Mouse (Mus musculus) thymus, adult 18-20 months (tissue): ENCODE measurements around the gene Lemd1.

Experiments
- DNase-seq, 2 experiments: peaks; one replicate each; pipeline ENCODE4 v3.0.0; 2022; ENCODE audit warnings: mixed read lengths in 2 of 2

Lemd1 gene

DNA sequence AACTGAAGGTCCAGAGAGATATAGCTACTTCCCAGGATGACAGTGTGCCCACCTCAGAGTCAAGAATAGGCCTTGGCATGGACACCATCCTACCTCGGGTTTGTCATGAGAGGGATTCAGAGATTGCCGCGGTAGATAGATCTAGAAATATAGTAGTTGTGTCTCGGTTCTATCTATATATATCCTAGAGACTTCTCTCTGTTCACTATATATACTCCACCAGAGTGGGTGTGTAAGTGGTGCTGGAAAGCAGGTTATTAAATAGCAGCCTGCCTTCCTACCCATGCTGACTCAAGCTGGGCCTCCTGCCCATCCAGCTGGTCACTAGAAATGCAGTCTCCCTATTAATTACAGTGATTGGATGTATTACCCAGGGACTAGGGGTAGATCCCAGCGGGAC is 11.5 kb downstream of the Lemd1 start:
- DNase-seq: no peak

- DNase-seq: no peak
Measured at GRCm38 (mm10) chr1:132205958-132206357, 14.7 kb downstream of the Lemd1 start.

DNA sequence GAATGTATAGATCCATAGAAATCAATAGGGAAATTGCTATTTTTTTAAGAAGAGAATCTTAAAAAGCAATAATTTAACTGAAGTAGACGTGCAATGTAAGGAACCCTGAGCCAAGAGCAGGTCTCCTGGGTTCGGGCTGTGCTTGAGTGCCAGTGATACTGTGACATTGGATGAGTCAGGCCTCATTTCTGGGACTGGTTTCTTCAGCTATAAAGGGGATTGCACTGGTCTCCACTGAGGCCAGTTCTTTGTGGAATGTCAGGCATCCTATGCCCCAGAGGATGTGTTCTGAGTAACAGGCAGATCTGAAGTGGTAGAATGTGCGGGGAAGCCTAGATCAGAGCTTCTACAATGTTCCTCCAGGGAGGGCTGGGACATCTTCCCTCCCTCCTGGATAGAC is 15.6 kb downstream of the Lemd1 start:
- no peak for DNase-seq

DNA sequence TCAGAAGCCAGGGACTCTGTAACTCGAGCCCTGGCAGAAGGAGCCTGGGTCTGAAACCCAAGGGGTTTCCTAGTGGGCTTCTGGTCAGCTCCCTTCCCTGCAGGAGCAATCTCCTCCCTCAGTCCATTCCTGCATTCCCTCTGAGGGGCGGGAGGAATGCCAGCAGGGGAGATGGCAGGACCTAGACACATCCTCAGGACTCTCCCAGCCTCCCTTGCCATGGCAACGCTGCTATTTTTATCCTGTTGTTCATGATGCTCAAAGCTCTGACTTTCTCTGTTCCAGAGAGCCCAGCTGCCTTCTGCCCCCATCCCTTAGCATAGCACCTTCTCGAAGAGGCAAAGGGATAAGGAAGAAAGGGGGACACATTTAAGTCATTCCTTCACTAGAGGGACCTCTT is 16.9 kb downstream of the Lemd1 start:
- no peak for DNase-seq

DNA sequence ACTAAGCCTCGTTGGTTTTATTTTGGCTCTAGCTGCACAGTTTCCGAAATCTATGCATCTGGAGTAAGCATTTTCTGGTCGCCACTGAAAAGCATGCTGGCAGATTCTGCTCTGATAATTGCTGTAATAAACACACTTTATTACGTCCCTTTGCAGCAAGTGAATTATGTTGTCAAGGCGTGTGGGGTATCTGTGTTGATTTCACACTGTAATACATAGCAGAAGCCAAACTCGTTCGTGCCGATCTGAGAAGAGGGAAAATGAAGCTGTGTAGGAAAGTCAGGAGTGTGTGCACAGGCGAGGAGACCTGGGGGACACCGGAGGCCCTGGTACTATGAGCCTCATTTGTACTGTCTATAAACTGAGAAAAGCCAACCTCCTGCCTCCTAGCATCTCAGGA is 18.2 kb downstream of the Lemd1 start:
- DNase-seq: no peak

GRCm38 (mm10) chr1:132210922-132211321 is 19.7 kb downstream of the Lemd1 start:
- no peak for DNase-seq

- no peak for DNase-seq
Measured at GRCm38 (mm10) chr1:132211672-132212071, 20.4 kb downstream of the Lemd1 start.

DNA sequence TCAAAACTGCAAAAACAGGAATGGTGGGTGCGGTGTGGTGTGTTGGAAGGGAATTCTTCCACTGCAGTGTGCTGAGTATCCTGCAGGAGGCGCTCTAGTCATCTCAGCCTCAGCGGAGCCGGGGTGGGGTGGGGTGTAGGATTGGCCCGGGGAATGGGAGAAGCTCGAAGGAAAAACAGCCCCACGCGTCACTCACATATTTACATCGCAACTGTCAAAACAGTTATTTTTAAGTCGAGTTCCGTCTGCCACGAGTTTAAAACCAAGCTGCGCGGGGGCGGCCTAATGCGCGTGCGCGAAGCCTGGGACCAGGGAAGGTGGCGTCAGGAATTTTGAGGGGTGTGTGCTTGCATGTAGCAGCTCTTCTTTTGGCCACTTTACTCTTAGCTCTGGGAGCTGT is 21.0 kb downstream of the Lemd1 start:
- no peak for DNase-seq

DNA sequence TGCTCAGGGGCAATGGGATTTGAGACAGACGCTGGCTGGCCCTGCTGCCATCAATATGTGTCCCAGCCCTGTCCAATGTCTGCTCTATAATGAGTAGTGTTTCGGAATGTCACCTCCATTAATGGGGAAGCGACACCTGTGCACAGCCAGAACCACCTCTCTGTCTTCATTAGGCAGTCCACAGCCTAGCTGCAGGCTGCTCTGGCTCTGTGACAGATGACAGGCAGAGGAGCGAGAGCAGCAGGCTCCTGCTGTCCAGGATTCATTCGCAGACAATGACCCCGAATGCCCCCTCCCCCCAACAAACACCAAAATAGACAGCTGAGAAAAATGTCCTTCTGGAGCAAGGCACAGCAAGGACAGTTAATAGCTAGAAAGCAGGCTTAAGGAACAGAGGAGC is 21.8 kb downstream of the Lemd1 start:
- DNase-seq: no peak

DNA sequence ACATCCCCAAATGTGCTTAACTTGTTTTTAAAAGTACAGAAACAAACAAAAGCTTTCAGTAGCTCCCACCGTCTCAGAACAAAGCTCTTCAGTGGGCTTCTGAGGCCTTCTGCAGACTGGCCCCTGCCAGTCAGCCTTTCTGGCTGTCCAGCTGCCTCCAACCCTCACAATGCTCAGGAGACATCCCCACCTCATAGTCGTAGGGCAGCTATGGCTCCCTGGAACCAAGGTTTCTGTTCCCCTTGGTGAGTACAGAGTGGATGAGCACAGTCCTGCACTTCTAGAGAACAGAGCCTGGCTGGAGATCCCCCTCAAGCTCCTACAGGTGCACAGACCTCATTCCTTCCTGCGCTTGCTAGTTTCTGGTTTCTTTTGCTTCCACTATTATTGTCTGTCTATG is 25.0 kb downstream of the Lemd1 start:
- DNase-seq: no peak

- no peak for DNase-seq
Measured at GRCm38 (mm10) chr1:132221627-132222026, 30.4 kb downstream of the Lemd1 start.

DNA sequence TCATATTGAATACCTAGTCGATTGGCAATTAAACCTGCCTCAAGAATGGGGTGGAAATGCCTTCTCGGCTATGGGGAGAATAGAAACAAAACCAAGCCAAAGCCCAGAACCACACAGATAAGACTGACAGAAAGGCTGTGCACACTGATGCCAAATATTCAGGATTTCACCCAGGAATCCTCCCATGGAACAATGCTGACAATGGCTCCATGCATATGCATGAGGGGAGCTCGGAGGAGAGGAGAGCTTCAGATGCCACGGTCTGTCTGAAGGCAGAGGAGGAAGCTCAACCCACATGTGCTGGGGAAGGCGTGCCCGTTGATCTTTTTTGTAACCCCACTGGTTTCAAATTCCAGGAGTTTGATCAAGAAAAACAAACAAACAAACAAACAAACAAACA is 30.9 kb downstream of the Lemd1 start:
- DNase-seq: no peak

DNA sequence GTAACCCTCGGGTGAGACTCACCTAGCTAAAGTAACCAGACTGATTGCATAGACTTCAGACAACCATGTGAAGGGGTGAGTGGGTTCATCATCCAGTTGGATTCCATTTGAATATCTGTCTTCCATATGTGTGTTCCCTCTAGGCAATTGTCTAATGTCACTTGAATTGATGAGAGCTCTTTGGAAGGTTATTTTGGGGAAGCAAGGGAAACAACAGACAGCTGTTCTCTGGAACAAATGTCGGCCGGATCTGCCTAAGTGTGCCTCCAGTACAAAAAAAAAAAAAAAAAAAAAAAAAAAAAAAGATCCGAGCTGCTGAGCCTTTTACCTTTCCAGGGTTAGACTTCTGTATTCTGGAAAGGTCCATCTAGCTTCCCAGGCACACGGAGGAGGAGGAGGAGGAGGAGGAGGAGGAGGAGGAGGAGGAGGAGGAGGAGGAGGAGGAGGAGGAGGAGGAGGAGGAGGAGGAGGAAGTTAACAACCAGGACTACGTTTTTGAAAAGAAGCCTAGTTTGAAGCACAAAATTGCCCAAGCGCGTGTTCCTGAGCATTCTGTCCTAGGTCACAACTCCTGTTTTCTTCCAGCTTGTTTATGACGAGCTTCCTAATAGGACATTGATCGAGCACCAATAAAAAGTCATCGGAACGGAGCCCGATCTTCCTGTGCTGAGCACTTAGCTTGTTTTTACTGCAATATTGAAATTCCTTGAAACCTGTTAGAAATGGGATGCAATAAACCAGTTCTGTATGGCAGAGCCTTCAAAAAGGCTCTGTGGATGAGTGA is 35.3 kb downstream of the Lemd1 start:
- no peak for DNase-seq

GRCm38 (mm10) chr1:132229667-132230066 is 38.4 kb downstream of the Lemd1 start, which contains the start of gene Gm10188:
Gm10188 (minus strand) TSS chr1:132229767.
- DNase-seq: no peak

- DNase-seq: no peak
Measured at GRCm38 (mm10) chr1:132231470-132232274, 40.4 kb downstream of the Lemd1 start.

GRCm38 (mm10) chr1:132233566-132233965 is 42.3 kb downstream of the Lemd1 start:
- DNase-seq: no peak

- no peak for DNase-seq
Measured at GRCm38 (mm10) chr1:132234757-132235273, 43.6 kb downstream of the Lemd1 start.

- DNase-seq: peak in 1 of 2 experiments; percentile 21
Measured at GRCm38 (mm10) chr1:132237585-132238159, 46.4 kb downstream of the Lemd1 start.

- DNase-seq: no peak
Measured at GRCm38 (mm10) chr1:132245010-132245409, 53.8 kb downstream of the Lemd1 start.

GRCm38 (mm10) chr1:132246137-132246536 is 54.9 kb downstream of the Lemd1 start:
- no peak for DNase-seq

GRCm38 (mm10) chr1:132246641-132247040 is 55.4 kb downstream of the Lemd1 start:
- no peak for DNase-seq

GRCm38 (mm10) chr1:132254467-132254866 is 63.2 kb downstream of the Lemd1 start:
- no peak for DNase-seq

DNA sequence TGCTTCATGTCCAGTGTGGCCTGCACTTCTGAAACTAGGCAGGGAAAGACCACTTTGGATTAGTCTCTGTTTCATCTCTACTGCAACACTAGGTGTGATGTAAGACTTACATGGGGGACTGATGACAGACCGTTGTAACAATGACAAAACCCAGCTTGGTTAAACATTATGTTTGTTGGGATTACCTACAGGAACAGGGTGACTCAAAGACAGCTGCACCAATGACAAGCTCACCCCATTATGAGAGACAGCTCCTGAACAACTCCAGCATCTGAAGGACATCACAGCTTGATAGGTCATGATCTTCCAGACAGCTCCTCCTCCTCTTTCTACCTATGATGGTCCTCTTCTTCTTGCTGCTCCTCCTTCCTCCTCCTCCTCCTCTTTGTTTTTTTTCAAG is 69.1 kb downstream of the Lemd1 start:
- DNase-seq: no peak

- no peak for DNase-seq
Measured at GRCm38 (mm10) chr1:132261058-132261457, 69.8 kb downstream of the Lemd1 start.
